Mouse (Mus musculus) forebrain, embryonic 14.5 days (tissue): ENCODE measurements at regions not wholly inside any gene's neighbourhood (a gene's known extent, or its start where the extent isn't known, plus 50 kb on each side); places are given as distances from the start of the nearest gene placed in this dataset.

Source experiments
- ATAC-seq: fragments of 200-750 bp; cut with Nextera tagmentation; 2 replicates; pipeline ENCODE4 v1.8.0; 2017; ENCODE audit warnings: mild to moderate bottlenecking, moderate library complexity
- DNase-seq: peaks from one replicate; pipeline ENCODE4 v3.0.0-alpha.2; 2015; ENCODE audit warnings: low spot score
- H3K27ac ChIP-seq: fragments of 300-500 bp; sonication (generic); 2 replicates; pipeline ENCODE4 v1.5.1; 2014; ENCODE audit warnings: low read depth, mild to moderate bottlenecking, control low read depth, low read length, moderate library complexity
- H3K27me3 ChIP-seq: fragments of 300-500 bp; sonication (generic); replicated peaks from 2 replicates; pipeline ENCODE4 v1.6.1; 2014; ENCODE audit warnings: low read length, control low read depth, mixed read lengths; ENCODE audit not compliant: control insufficient read depth, insufficient read depth
- H3K36me3 ChIP-seq: fragments of 300-500 bp; sonication (generic); 2 replicates; pipeline ENCODE4 v1.6.1; 2014; ENCODE audit warnings: low read length, control low read depth; ENCODE audit not compliant: control insufficient read depth, insufficient read depth
- H3K4me1 ChIP-seq: fragments of 300-500 bp; sonication (generic); 2 replicates; pipeline ENCODE4 v1.6.1; 2014; ENCODE audit warnings: antibody characterized with exemption, low read length, control low read depth; ENCODE audit not compliant: control insufficient read depth, insufficient read depth
- H3K4me2 ChIP-seq: fragments of 300-500 bp; sonication (generic); 2 replicates; pipeline ENCODE4 v1.6.1; 2014; ENCODE audit warnings: mild to moderate bottlenecking, control low read depth, low read length
- H3K4me3 ChIP-seq: fragments of 300-500 bp; sonication (generic); 2 replicates; pipeline ENCODE4 v1.5.1; 2014; ENCODE audit warnings: low read depth, low read length, control low read depth
- H3K9ac ChIP-seq: fragments of 300-500 bp; sonication (generic); 2 replicates; pipeline ENCODE4 v1.6.1; 2014; ENCODE audit warnings: mild to moderate bottlenecking, low read length, control low read depth, moderate library complexity
- H3K9me3 ChIP-seq: fragments of 300-500 bp; sonication (generic); replicated peaks from 2 replicates; pipeline ENCODE4 v1.6.1; 2016; ENCODE audit warnings: low read length, control low read depth, mixed read lengths; ENCODE audit not compliant: control insufficient read depth
- WGBS: fragments of 180-500 bp; shearing (Covaris S2); extraction: QIAGEN DNeasy Blood & Tissue Kit; methylation state at CpG from one replicate; pipeline ENCODE4 v1.1.7; 2014; 5-methylcytosine and 5-hydroxymethylcytosine counted together

DNA sequence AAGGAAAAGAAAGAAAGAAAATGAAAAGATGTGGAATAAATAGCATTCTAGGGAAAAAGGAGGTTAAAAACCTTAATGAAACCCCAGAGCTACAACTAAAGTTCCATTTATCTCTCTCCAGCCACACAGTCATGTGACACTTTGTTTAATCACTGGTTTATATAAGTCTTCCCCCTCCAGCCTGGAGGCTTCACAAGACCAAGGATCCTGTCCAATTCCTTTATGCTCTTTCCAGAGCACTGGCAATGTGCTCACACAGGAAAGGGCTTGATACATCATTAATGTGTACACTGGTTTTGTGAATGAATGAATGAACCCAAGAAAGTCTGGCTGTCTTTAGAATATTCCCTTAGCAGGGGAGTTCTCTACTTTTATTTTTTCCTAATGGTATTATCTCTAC, 221.1 kb upstream of the Xrcc4 start:
- Histone ChIP-seq H3K4me3 (no peak overlapping the region), H3K27me3 (no peaks in the 10 kb centered on the region), H3K4me1 (no peaks in the 10 kb centered on the region), H3K27ac (no peak overlapping the region), H3K9me3 (no peaks in the 10 kb centered on the region), H3K36me3 (no peaks in the 10 kb centered on the region), H3K9ac (no peak overlapping the region), H3K4me2 (no peak overlapping the region)
- peak; percentile 71 for DNase-seq
- ATAC-seq = peak; percentile 81; the same call in 1 of the 2 replicates

GRCm38 (mm10) chr13:90300481-90300880, 211.1 kb upstream of the Xrcc4 start:
- Histone ChIP-seq H3K9ac (no peak overlapping the region), H3K4me3 (no peak overlapping the region), H3K4me1 (no peaks in the 10 kb centered on the region), H3K27ac (no peak overlapping the region), H3K36me3 (no peaks in the 10 kb centered on the region), H3K27me3 (no peaks in the 10 kb centered on the region), H3K9me3 (no peaks in the 10 kb centered on the region), H3K4me2 (no peak overlapping the region)
- ATAC-seq (no peak), DNase-seq (no peak)
- 82% methylated on average over 3 of the region's 3 CpGs for WGBS

DNA sequence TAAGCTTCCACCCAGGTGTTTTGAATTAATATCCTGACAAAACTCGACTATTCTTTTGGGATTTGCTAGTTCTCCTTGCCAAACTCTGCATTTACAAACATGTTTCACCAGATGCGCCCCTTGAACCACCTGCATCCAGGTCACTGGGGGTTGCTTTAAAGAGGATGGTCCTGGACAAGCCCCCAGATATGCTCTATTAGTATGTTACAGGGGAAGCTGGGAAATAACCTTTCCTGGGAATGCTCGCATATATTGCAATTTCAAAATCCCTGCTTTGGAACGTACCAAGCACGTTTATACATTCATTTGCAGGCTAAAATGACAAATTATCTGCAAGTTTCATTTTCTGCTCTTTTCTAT, 205.2 kb upstream of the Xrcc4 start:
- Histone ChIP-seq H3K4me1 (peaks cover 29% of the 10 kb centered on the region), H3K9ac (no peak overlapping the region), H3K9me3 (no peaks in the 10 kb centered on the region), H3K4me2 (no peak overlapping the region), H3K27me3 (no peaks in the 10 kb centered on the region), H3K4me3 (no peak overlapping the region), H3K36me3 (no peaks in the 10 kb centered on the region), H3K27ac (peak overlapping the region; percentile 39; the same call in 1 of the 2 replicates)
- ATAC-seq (peak; percentile 48; the same call in 1 of the 2 replicates), DNase-seq (no peak)
- WGBS = 8% methylated on average over 5 of the region's 5 CpGs

- Histone ChIP-seq H3K4me2 (peak overlapping the region; percentile 3; the same call in 1 of the 2 replicates), H3K27me3 (no peaks in the 10 kb centered on the region), H3K9me3 (no peaks in the 10 kb centered on the region), H3K4me3 (no peak overlapping the region), H3K9ac (no peak overlapping the region), H3K36me3 (no peaks in the 10 kb centered on the region), H3K27ac (peak overlapping the region; percentile 16; the same call in 1 of the 2 replicates), H3K4me1 (peaks cover 29% of the 10 kb centered on the region)
- 4% methylated on average over 10 of the region's 10 CpGs for WGBS
- peak; percentile 70 for DNase-seq
- ATAC-seq = peak; percentile 64
Measured at GRCm38 (mm10) chr13:90293697-90294647, 204.6 kb upstream of the Xrcc4 start.

DNA sequence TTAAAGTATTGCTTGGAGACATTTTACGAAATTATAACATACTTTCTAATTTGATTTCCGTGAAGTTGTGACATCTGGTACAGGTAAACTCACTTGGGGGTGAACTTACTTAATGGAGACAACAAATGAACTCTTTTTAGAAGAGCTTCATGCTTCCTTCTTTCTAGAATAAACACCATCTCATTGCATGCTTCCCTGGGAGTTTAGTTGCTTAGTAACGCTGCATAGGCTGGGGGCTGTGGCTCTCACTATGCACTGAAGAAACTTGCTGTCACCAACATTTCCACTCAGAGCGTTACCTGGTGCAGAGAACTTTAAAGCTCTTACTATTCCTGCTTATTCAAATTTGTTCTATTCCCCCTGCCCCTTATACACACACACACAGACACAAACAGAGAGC, 203.5 kb upstream of the Xrcc4 start:
- Histone ChIP-seq H3K4me3 (no peak overlapping the region), H3K36me3 (no peaks in the 10 kb centered on the region), H3K27ac (no peak overlapping the region)

GRCm38 (mm10) chr13:90292124-90292523, 202.7 kb upstream of the Xrcc4 start:
- no peak overlapping the region for H3K4me3 ChIP-seq
- no peaks in the 10 kb centered on the region for H3K27me3 ChIP-seq
- ATAC-seq (peak; percentile 53), DNase-seq (peak; percentile 43)
- 50% methylated on average over 1 of the region's 1 CpGs for WGBS
- H3K4me2 ChIP-seq = no peak overlapping the region
- H3K9ac ChIP-seq = no peak overlapping the region
- no peak overlapping the region for H3K27ac ChIP-seq
- H3K4me1 ChIP-seq = peaks cover 29% of the 10 kb centered on the region
- no peaks in the 10 kb centered on the region for H3K36me3 ChIP-seq
- no peaks in the 10 kb centered on the region for H3K9me3 ChIP-seq

More for the DNA sequence above, 203.5 kb upstream of the Xrcc4 start:
- H3K9ac ChIP-seq = no peak overlapping the region
- no peaks in the 10 kb centered on the region for H3K9me3 ChIP-seq
- 13% methylated on average over 4 of the region's 4 CpGs for WGBS
- peaks cover 29% of the 10 kb centered on the region for H3K4me1 ChIP-seq
- no peaks in the 10 kb centered on the region for H3K27me3 ChIP-seq
- ATAC-seq (no peak), DNase-seq (peak; percentile 39)
- H3K4me2 ChIP-seq = no peak overlapping the region

DNA sequence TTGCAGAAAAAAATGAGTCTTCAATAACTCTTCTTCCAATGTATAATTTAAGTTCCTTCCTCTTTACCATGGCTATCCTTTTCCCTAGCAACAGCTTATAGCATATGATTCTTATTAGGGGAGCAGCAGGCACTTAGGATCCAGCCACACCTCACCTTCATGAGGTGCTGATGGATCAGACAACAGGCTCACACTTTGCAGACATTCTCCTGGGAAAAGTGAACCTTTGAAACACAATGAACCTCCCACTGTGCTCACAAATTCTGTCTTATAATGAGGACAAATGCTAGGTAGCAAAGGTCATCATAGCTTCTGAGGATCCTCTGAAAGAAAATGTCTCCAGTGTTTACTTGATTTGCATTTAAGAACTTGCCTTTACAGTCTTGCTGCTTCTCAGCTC, 191.6 kb upstream of the Xrcc4 start:
- Histone ChIP-seq H3K9me3 (no peaks in the 10 kb centered on the region), H3K36me3 (no peaks in the 10 kb centered on the region), H3K4me2 (no peak overlapping the region), H3K4me1 (peaks cover 6% of the 10 kb centered on the region), H3K27ac (no peak overlapping the region), H3K9ac (no peak overlapping the region), H3K27me3 (no peaks in the 10 kb centered on the region), H3K4me3 (no peak overlapping the region)
- no peak for DNase-seq
- ATAC-seq = no peak

DNA sequence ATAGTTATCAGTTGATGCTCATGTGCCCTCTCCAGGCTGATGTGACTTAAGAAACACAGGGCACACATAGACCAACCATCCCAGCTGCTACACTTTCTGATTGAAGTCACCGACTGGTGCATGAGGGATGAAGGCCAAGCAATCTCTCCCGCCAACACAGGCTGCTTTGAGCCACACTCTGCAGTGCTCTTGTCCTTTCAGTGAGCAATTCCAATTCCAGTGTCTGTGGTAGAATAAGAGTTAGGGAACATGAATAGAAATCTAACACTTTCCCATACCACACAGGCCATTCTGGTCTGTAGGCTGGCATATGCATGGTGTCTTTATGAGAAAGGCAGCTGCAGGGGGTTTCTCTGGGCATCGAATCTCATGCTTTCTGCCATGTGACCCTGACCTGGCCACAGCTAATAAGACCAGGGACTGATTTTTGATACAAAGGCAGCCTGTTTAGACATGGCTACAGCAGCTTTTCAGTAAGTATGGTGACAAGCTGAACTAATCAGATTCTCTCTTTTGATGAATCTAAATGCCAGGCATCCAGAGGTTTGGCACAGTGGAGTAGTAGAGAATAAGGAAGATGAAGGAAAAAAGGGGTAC, 190.5 kb upstream of the Xrcc4 start:
- H3K4me2 ChIP-seq = no peak overlapping the region
- DNase-seq = peak; percentile 49
- WGBS = 35% methylated on average over 3 of the region's 3 CpGs
- no peaks in the 10 kb centered on the region for H3K27me3 ChIP-seq
- no peaks in the 10 kb centered on the region for H3K9me3 ChIP-seq
- H3K36me3 ChIP-seq = no peaks in the 10 kb centered on the region
- peaks cover 6% of the 10 kb centered on the region for H3K4me1 ChIP-seq
- H3K27ac ChIP-seq = peak overlapping the region; percentile 55; the same call in 1 of the 2 replicates
- H3K9ac ChIP-seq = 0 out of 2 replicates have a peak overlapping the region, but pooled peaks have one; percentile 7
- peak; percentile 84; the same call in 1 of the 2 replicates for ATAC-seq
- H3K4me3 ChIP-seq = no peak overlapping the region

DNA sequence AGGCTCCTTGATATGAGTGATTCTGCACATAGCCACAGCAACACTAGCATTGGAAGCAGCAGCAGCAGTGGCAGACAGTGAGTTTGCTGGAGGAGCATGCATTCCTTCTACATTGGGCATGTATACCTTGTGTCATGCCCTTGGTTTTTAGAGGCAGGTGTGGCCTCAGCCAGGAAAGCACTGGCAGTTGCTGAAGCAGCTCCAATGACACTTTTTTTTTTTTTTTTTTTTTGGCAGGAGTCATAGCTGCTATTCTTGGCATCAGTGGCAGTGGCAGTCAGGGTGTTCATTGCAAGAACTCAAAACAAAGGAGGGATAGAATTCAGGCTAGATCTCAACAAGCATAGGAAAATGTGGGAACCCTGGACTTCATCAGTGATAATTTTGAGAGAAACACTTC, 189.9 kb upstream of the Xrcc4 start:
- no peak overlapping the region for H3K9ac ChIP-seq
- peak overlapping the region; percentile 55; the same call in 1 of the 2 replicates for H3K27ac ChIP-seq
- no peak overlapping the region for H3K4me2 ChIP-seq
- DNase-seq (peak; percentile 53), ATAC-seq (peak; percentile 79; the same call in 1 of the 2 replicates)
- no peak overlapping the region for H3K4me3 ChIP-seq
- no peaks in the 10 kb centered on the region for H3K27me3 ChIP-seq
- no peaks in the 10 kb centered on the region for H3K9me3 ChIP-seq
- H3K4me1 ChIP-seq = peaks cover 6% of the 10 kb centered on the region
- no peaks in the 10 kb centered on the region for H3K36me3 ChIP-seq
